Comparison of ENCODE assay signal across 23 mouse cellular contexts in genomic region chr5:73202498-73202897, GRCm38 (mm10). TPM values are rescaled to one million over a fixed set of nuclear protein-coding genes. Genes with fewer than 3 reads are reported as not detected.
DNase-seq lines count a peak whose midpoint lies in the region; ATAC-seq and TF ChIP-seq lines count a peak whose summit lies in the region.
"Had no signal": no experiment of that assay in that cellular context is flagged by ENCODE, and none has a peak within 500 bp of the region (broad histone marks: within the 10 kb centered on the region; RNA-seq: fewer than 3 reads in every experiment).

No protein-coding gene starts in this region.

- peaks cover 25% of the 10 kb centered on the region for H3K4me1 ChIP-seq in kidney, embryonic 14.5 days (ENCODE audit: control insufficient read depth, insufficient read depth, low read length)
- H3K4me1 ChIP-seq in kidney, embryonic 16.5 days (ENCODE audit: insufficient read depth, low read length) = peaks cover 31% of the 10 kb centered on the region
- H3K4me1 ChIP-seq: embryonic facial prominence, embryonic 10.5 days; embryonic facial prominence, embryonic 12.5 days; forebrain, embryonic 13.5 days had no signal

- H3K9ac ChIP-seq in kidney, embryonic 14.5 days (ENCODE audit: low read depth, low read length) = no peak overlapping the region
- no peak overlapping the region for H3K9ac ChIP-seq in kidney, embryonic 16.5 days (replicated peaks; ENCODE audit: low read length)
- H3K9ac ChIP-seq: embryonic facial prominence, embryonic 12.5 days; forebrain, embryonic 13.5 days; forebrain, embryonic 15.5 days had no signal

- TF ChIP-seq CTCF in gastrocnemius, adult 2 months (IDR thresholded peaks at IDR 0.05) = no peak

- intact Hi-C loops in gastrocnemius, adult 2 months (cut with DNase I) = no loop called here

- no peaks in the 10 kb centered on the region for H3K36me3 ChIP-seq in kidney, embryonic 14.5 days (ENCODE audit: control insufficient read depth, insufficient read depth, low read length)
- 0 out of 2 replicates have a peak, but pooled peaks cover 2% of the 10 kb centered on the region for H3K36me3 ChIP-seq in kidney, embryonic 16.5 days (ENCODE audit: insufficient read depth, low read length)

- no peaks in the 10 kb centered on the region for H3K9me3 ChIP-seq in kidney, embryonic 14.5 days (ENCODE audit: control insufficient read depth, low read length)
- H3K9me3 ChIP-seq in kidney, embryonic 16.5 days (ENCODE audit: low read length) = peaks cover 4% of the 10 kb centered on the region
- H3K9me3 ChIP-seq: embryonic facial prominence, embryonic 12.5 days; forebrain, embryonic 13.5 days; forebrain, embryonic 15.5 days had no signal

- H3K27me3 ChIP-seq in kidney, embryonic 14.5 days (ENCODE audit: control insufficient read depth, insufficient read depth, low read length) = no peaks in the 10 kb centered on the region
- no peaks in the 10 kb centered on the region for H3K27me3 ChIP-seq in kidney, embryonic 16.5 days (ENCODE audit: insufficient read depth, low read length)
- H3K27me3 ChIP-seq: CH12.LX; embryonic facial prominence, embryonic 12.5 days; forebrain, embryonic 13.5 days; forebrain, embryonic 15.5 days; Patski had no signal

- H3K27ac ChIP-seq in gastrocnemius, adult 2 months = peak overlapping the region; percentile 8; the same call in 1 of the 2 replicates
- no peak overlapping the region for H3K27ac ChIP-seq in kidney, embryonic 14.5 days (ENCODE audit: low read depth, low read length)
- H3K27ac ChIP-seq in kidney, embryonic 16.5 days (ENCODE audit: low read length) = peak overlapping the region; percentile 0; the same call in 1 of the 2 replicates
- H3K27ac ChIP-seq: embryonic facial prominence, embryonic 10.5 days; embryonic facial prominence, embryonic 12.5 days; forebrain, embryonic 13.5 days; forebrain, embryonic 15.5 days had no signal

- peak; percentile 85 for ATAC-seq in kidney, embryonic 14.5 days (ENCODE audit: low FRiP score, low TSS enrichment)
- ATAC-seq in kidney, embryonic 16.5 days (ENCODE audit: low FRiP score, low TSS enrichment) = peak; percentile 74
- ATAC-seq: activated CD4-positive, CD25-positive, alpha-beta regulatory T cell, adult 4 months; CD4-positive, CD25-positive, alpha-beta regulatory T cell, adult 4 months; forebrain, embryonic 13.5 days; forebrain, embryonic 15.5 days; Patski had no signal

- DNase-seq in gastrocnemius, adult 2 months = no peak
- no peak for DNase-seq in gastrocnemius, adult 8-10 months (ENCODE audit: low spot score in 2 of 2)
- no peak for DNase-seq in kidney, postnatal 10 days
- no peak for DNase-seq in kidney, postnatal 25 days
- DNase-seq: adrenal gland, adult 8-10 months; adrenal gland, postnatal 14 days; adrenal gland, postnatal 36 days; B cell, adult 2 months; cerebellum, adult 11-12 months; cerebellum, adult 2 months; cerebellum, adult 9-10 months; cerebellum, postnatal 10 days; cerebellum, postnatal 25 days had no signal

- 51% methylated on average over 6 of the region's 6 CpGs for WGBS in kidney, embryonic 14.5 days
- WGBS in kidney, embryonic 16.5 days = 41% methylated on average over 6 of the region's 6 CpGs

- no peak overlapping the region for H3K4me3 ChIP-seq in gastrocnemius, adult 2 months
- no peak overlapping the region for H3K4me3 ChIP-seq in kidney, embryonic 14.5 days (ENCODE audit: low read length)
- H3K4me3 ChIP-seq in kidney, embryonic 16.5 days (ENCODE audit: low read length) = no peak overlapping the region
- H3K4me3 ChIP-seq: embryonic facial prominence, embryonic 10.5 days; embryonic facial prominence, embryonic 12.5 days; forebrain, embryonic 13.5 days; forebrain, embryonic 15.5 days had no signal

- no peak overlapping the region for H3K4me2 ChIP-seq in kidney, embryonic 14.5 days (replicated peaks; ENCODE audit: low read depth, low read length)
- no peak overlapping the region for H3K4me2 ChIP-seq in kidney, embryonic 16.5 days (replicated peaks; ENCODE audit: low read depth, low read length)
- H3K4me2 ChIP-seq: embryonic facial prominence, embryonic 12.5 days; forebrain, embryonic 13.5 days; forebrain, embryonic 15.5 days had no signal

RNA-seq across cellular contexts. Expression of gene Fryl, which starts 53.9 kb away (rescaled TPM):
- total RNA-seq in gastrocnemius, adult 2 months (2021) = 10 to 100 TPM; 14.6 to 23.5 TPM
- 10 to 100 TPM; 17.8 to 22.5 (median 18.8) TPM for total RNA-seq in gastrocnemius, adult 8-10 months (2022)
- 36.9 and 44.3 TPM in 2 replicates for polyA plus RNA-seq in kidney, embryonic 14.5 days (2014; fragmentation: Nextera tagmentation; extraction: Ambion mirVana)
- 27.9 and 30.1 TPM in 2 replicates for polyA plus RNA-seq in kidney, embryonic 16.5 days (2015; fragmentation: Nextera tagmentation; extraction: Ambion mirVana)
